Mouse (Mus musculus) small intestine, adult 2 months (tissue): ENCODE data around the gene Pkd1l1.

Source experiments
- CTCF ChIP-seq: fragments of 200-500 bp; IDR thresholded peaks from 2 replicates; pipeline ENCODE4 v1.5.1; 2012; ENCODE audit warnings: low read depth, mild to moderate bottlenecking, control low read depth, inconsistent platforms, low read length, moderate library complexity, mixed read lengths; ENCODE audit not compliant: insufficient replicate concordance, insufficient read length; ENCODE audit errors: extremely low read depth
- POLR2A ChIP-seq: fragments of 200-500 bp; IDR thresholded peaks from 2 replicates; pipeline ENCODE4 v1.6.1; 2012; ENCODE audit warnings: low read depth, mild to moderate bottlenecking, control low read depth, inconsistent platforms, low read length, moderate library complexity

DNA sequence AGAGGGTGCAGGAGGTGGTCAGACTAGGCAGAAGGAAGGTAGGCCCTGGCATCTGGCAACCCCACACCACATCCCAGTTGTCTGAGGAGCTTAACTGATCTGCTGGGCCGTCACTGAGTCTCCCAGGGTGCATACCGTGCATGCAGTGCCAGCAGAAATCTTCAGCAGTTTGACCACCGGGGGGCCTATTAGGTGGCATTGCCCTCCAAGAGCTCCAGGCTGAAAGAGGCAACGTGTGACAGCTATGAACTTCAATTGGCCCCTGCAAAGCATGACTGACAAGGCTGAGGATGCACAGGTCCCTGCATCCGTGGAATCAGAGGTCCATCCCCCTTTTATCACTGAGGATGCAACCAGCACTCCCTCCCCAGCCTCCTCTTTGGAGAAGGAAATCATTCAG lies 116.9 kb downstream of the Pkd1l1 start:
- TF ChIP-seq CTCF (no peak), POLR2A (no peak)
